Mouse (Mus musculus): Measurements from ENCODE around the gene Acp4. TPM values are rescaled to one million over a fixed set of nuclear protein-coding genes. Genes with fewer than 3 reads are reported as not detected.
"Not testable (repeated sequence)": the region's sequence is repeated elsewhere in the genome, so short reads cannot be mapped to it uniquely, and the experiment has no call there.

The Acp4 gene
- not detected for total RNA-seq (2021)

- intact Hi-C loops (cut with DNase I) = no loop called here
- no peak for DNase-seq (ENCODE audit: low spot score)
Measured at GRCm38 (mm10) chr7:44257278-44257677, at the start of gene Acp4. Acp4 (minus strand) TSS chr7:44257378.

- no peak for DNase-seq (ENCODE audit: low spot score)
- intact Hi-C loops (cut with DNase I) = no loop called here
Measured at GRCm38 (mm10) chr7:44306516-44307240, 49.5 kb upstream of the Acp4 start, which contains the start of gene Clec11a. Clec11a (minus strand) TSS chr7:44306902.

GRCm38 (mm10) chr7:44305686-44306085 is 48.5 kb upstream of the Acp4 start:
- no peak for DNase-seq (ENCODE audit: low spot score)
- intact Hi-C loops (cut with DNase I) = no loop called here

- intact Hi-C loops (cut with DNase I) = loop anchor here (5.0 kb wide), 1 partner anchor 43 kb away; the partner anchor contains the start of gene Gm15517
- peak; percentile 94 for DNase-seq (ENCODE audit: low spot score)
Measured at GRCm38 (mm10) chr7:44304775-44305641, 47.8 kb upstream of the Acp4 start.

- intact Hi-C loops (cut with DNase I) = loop anchor here (5.0 kb wide), 1 partner anchor 42 kb away; the partner anchor contains the start of gene Gm15517
- DNase-seq (ENCODE audit: low spot score) = no peak
Measured at GRCm38 (mm10) chr7:44304463-44304774, 47.2 kb upstream of the Acp4 start.

GRCm38 (mm10) chr7:44303346-44304340 is 46.5 kb upstream of the Acp4 start:
- intact Hi-C loops (cut with DNase I) = loop anchor here (5.0 kb wide), 1 partner anchor 41 kb away; the partner anchor contains the start of gene Gm15517
- no peak for DNase-seq (ENCODE audit: low spot score)

- DNase-seq (ENCODE audit: low spot score); intact Hi-C loops (cut with DNase I): not testable (repeated sequence)
Measured at GRCm38 (mm10) chr7:44297501-44297900, 40.3 kb upstream of the Acp4 start.

- intact Hi-C loops (cut with DNase I) = no loop called here
- no peak for DNase-seq (ENCODE audit: low spot score)
Measured at GRCm38 (mm10) chr7:44291418-44291817, 34.2 kb upstream of the Acp4 start.

- intact Hi-C loops (cut with DNase I) = no loop called here
- no peak for DNase-seq (ENCODE audit: low spot score)
Measured at GRCm38 (mm10) chr7:44290986-44291385, 33.8 kb upstream of the Acp4 start.

- intact Hi-C loops (cut with DNase I) = no loop called here
- no peak for DNase-seq (ENCODE audit: low spot score)
Measured at GRCm38 (mm10) chr7:44287760-44288159, 30.6 kb upstream of the Acp4 start.

GRCm38 (mm10) chr7:44281586-44281985 is 24.4 kb upstream of the Acp4 start:
- intact Hi-C loops (cut with DNase I) = no loop called here
- DNase-seq (ENCODE audit: low spot score) = no peak

- DNase-seq (ENCODE audit: low spot score) = no peak
- intact Hi-C loops (cut with DNase I) = no loop called here
Measured at GRCm38 (mm10) chr7:44280959-44281358, 23.8 kb upstream of the Acp4 start.

GRCm38 (mm10) chr7:44277250-44277622 is 20.1 kb upstream of the Acp4 start:
- DNase-seq (ENCODE audit: low spot score) = no peak
- intact Hi-C loops (cut with DNase I) = no loop called here

- intact Hi-C loops (cut with DNase I) = no loop called here
- no peak for DNase-seq (ENCODE audit: low spot score)
Measured at GRCm38 (mm10) chr7:44276461-44277249, 19.5 kb upstream of the Acp4 start.

- intact Hi-C loops (cut with DNase I) = no loop called here
- no peak for DNase-seq (ENCODE audit: low spot score)
Measured at GRCm38 (mm10) chr7:44275546-44275945, 18.4 kb upstream of the Acp4 start.

GRCm38 (mm10) chr7:44274096-44274495 is 16.9 kb upstream of the Acp4 start:
- intact Hi-C loops (cut with DNase I) = no loop called here
- no peak for DNase-seq (ENCODE audit: low spot score)

GRCm38 (mm10) chr7:44273446-44273845 is 16.3 kb upstream of the Acp4 start:
- intact Hi-C loops (cut with DNase I) = no loop called here
- DNase-seq (ENCODE audit: low spot score) = no peak

GRCm38 (mm10) chr7:44272546-44272945 is 15.4 kb upstream of the Acp4 start:
- DNase-seq (ENCODE audit: low spot score) = no peak
- intact Hi-C loops (cut with DNase I) = no loop called here

- DNase-seq (ENCODE audit: low spot score) = no peak
- intact Hi-C loops (cut with DNase I) = no loop called here
Measured at GRCm38 (mm10) chr7:44271309-44271708, 14.1 kb upstream of the Acp4 start.
